Comparison of ENCODE assay signal across 13 mouse cellular contexts in the genomic region with DNA sequence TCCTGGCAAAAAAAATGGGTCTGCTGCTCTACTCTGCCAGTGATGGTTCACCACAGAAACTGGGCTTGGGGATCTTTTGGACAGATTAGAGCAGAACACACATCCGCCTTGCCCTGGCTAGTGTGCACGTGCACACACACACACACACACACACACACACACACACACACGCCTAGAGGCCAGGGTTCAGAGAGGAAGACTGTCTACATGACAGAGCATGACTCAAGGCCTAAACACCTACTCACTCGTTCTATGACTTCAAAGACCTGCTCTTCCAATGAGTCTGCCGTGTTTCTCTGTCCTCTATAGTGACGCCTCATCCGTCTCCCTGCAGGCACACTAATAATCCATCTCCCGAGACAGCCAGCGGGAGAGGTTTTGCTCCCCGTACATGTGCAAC. TPM values are rescaled to one million over a fixed set of nuclear protein-coding genes. Genes with fewer than 3 reads are reported as not detected.
DNase-seq lines count a peak whose midpoint lies in the region; ATAC-seq and TF ChIP-seq lines count a peak whose summit lies in the region.
"Had no signal": no experiment of that assay in that cellular context is flagged by ENCODE, and none has a peak within 500 bp of the region (broad histone marks: within the 10 kb centered on the region; RNA-seq: fewer than 3 reads in every experiment).

No protein-coding gene starts in this region.

- peak; percentile 89 for DNase-seq in CD4-positive helper T cell, adult 2 months (ENCODE audit: low read depth, low spot score)
- DNase-seq in liver, postnatal 0 days: no peak
- DNase-seq in cerebellum, adult 18-20 months: no peak
- no peak for DNase-seq in left cerebral cortex, postnatal 4 days
- DNase-seq: embryo, embryonic 11 days had no signal

- H3K9ac ChIP-seq in heart, embryonic 16.5 days (ENCODE audit: low read length): no peak overlapping the region
- H3K9ac ChIP-seq in heart, embryonic 11.5 days (ENCODE audit: low read depth, low read length): no peak overlapping the region
- H3K9ac ChIP-seq in liver, postnatal 0 days (replicated peaks): peak overlapping the region; percentile 41; the same call in 1 of the 2 replicates
- H3K9ac ChIP-seq in forebrain, embryonic 15.5 days (replicated peaks): no peak overlapping the region
- H3K9ac ChIP-seq: forebrain, embryonic 12.5 days; hindbrain, embryonic 14.5 days; limb, embryonic 12.5 days; neural tube, embryonic 15.5 days had no signal

- intact Hi-C loops in left cerebral cortex, postnatal 4 days (cut with DNase I): no loop called here

- H3K36me3 ChIP-seq in heart, embryonic 16.5 days (ENCODE audit: control insufficient read depth, insufficient read depth): no peaks in the 10 kb centered on the region
- no peaks in the 10 kb centered on the region for H3K36me3 ChIP-seq in heart, embryonic 11.5 days (ENCODE audit: control insufficient read depth, insufficient read depth, low read length)
- peaks cover 100% of the 10 kb centered on the region for H3K36me3 ChIP-seq in erythroblast, embryonic 14.5 days (ENCODE audit: control insufficient read depth)
- peaks cover 8% of the 10 kb centered on the region; the same call in 1 of the 2 replicates for H3K36me3 ChIP-seq in liver, postnatal 0 days (replicated peaks; ENCODE audit: insufficient read depth, low read length)
- H3K36me3 ChIP-seq in forebrain, embryonic 15.5 days: no peaks in the 10 kb centered on the region
- H3K36me3 ChIP-seq: forebrain, embryonic 12.5 days; limb, embryonic 12.5 days; neural tube, embryonic 15.5 days had no signal

- peaks cover 40% of the 10 kb centered on the region for H3K4me1 ChIP-seq in heart, embryonic 16.5 days (ENCODE audit: control insufficient read depth, insufficient read depth, low read length)
- peaks cover 15% of the 10 kb centered on the region for H3K4me1 ChIP-seq in heart, embryonic 11.5 days (ENCODE audit: control insufficient read depth, insufficient read depth, low read length)
- peaks cover 100% of the 10 kb centered on the region for H3K4me1 ChIP-seq in erythroblast, embryonic 14.5 days (ENCODE audit: control insufficient read depth)
- peaks cover 91% of the 10 kb centered on the region for H3K4me1 ChIP-seq in liver, postnatal 0 days (ENCODE audit: insufficient read depth)
- H3K4me1 ChIP-seq in forebrain, embryonic 15.5 days: 0 out of 2 replicates have a peak, but pooled peaks cover 3% of the 10 kb centered on the region

- H3K9me3 ChIP-seq in heart, embryonic 16.5 days (replicated peaks; ENCODE audit: control insufficient read depth, low read length): no peaks in the 10 kb centered on the region
- H3K9me3 ChIP-seq in heart, embryonic 11.5 days (replicated peaks; ENCODE audit: control insufficient read depth, low read length): no peaks in the 10 kb centered on the region
- H3K9me3 ChIP-seq in erythroblast, embryonic 14.5 days (ENCODE audit: control insufficient read depth, low read length): no peaks in the 10 kb centered on the region
- no peaks in the 10 kb centered on the region for H3K9me3 ChIP-seq in liver, postnatal 0 days (ENCODE audit: low read length)
- no peaks in the 10 kb centered on the region for H3K9me3 ChIP-seq in forebrain, embryonic 15.5 days
- H3K9me3 ChIP-seq: forebrain, embryonic 12.5 days; limb, embryonic 12.5 days; neural tube, embryonic 15.5 days had no signal

- no peak for TF ChIP-seq CTCF in liver, postnatal 0 days (IDR thresholded peaks at IDR 0.05; ENCODE audit: low read depth)

- H3K27ac ChIP-seq in heart, embryonic 16.5 days (ENCODE audit: low read length): peak overlapping the region; percentile 19; the same call in 1 of the 2 replicates
- H3K27ac ChIP-seq in heart, embryonic 11.5 days (ENCODE audit: low read depth, low read length): no peak overlapping the region
- peak overlapping the region; percentile 80 for H3K27ac ChIP-seq in liver, postnatal 0 days (ENCODE audit: low read depth)
- no peak overlapping the region for H3K27ac ChIP-seq in forebrain, embryonic 15.5 days (replicated peaks)
- H3K27ac ChIP-seq: forebrain, embryonic 12.5 days; hindbrain, embryonic 14.5 days; limb, embryonic 12.5 days; neural tube, embryonic 15.5 days had no signal

- no peaks in the 10 kb centered on the region for H3K27me3 ChIP-seq in heart, embryonic 16.5 days (ENCODE audit: control insufficient read depth, insufficient read depth, low read length)
- H3K27me3 ChIP-seq in heart, embryonic 11.5 days (ENCODE audit: control insufficient read depth, insufficient read depth, low read length): no peaks in the 10 kb centered on the region
- H3K27me3 ChIP-seq in erythroblast, embryonic 14.5 days (ENCODE audit: control insufficient read depth): no peaks in the 10 kb centered on the region
- H3K27me3 ChIP-seq in liver, postnatal 0 days (ENCODE audit: insufficient read depth, low read length): no peaks in the 10 kb centered on the region
- H3K27me3 ChIP-seq in forebrain, embryonic 15.5 days: no peaks in the 10 kb centered on the region
- H3K27me3 ChIP-seq: neural tube, embryonic 15.5 days had no signal

- no peak overlapping the region for H3K4me3 ChIP-seq in heart, embryonic 16.5 days (ENCODE audit: low read length)
- no peak overlapping the region for H3K4me3 ChIP-seq in heart, embryonic 11.5 days (ENCODE audit: low read depth, low read length)
- H3K4me3 ChIP-seq in erythroblast, embryonic 14.5 days (replicated peaks): peak overlapping the region; percentile 79
- H3K4me3 ChIP-seq in liver, postnatal 0 days (ENCODE audit: low read depth, low read length): no peak overlapping the region
- H3K4me3 ChIP-seq in forebrain, embryonic 15.5 days: no peak overlapping the region
- H3K4me3 ChIP-seq: forebrain, embryonic 12.5 days; limb, embryonic 12.5 days; neural tube, embryonic 15.5 days had no signal

- ATAC-seq in heart, embryonic 16.5 days (replicated peaks; ENCODE audit: extremely low read depth, insufficient read depth, low FRiP score): 0 out of 2 replicates have a peak, but pooled peaks have one; percentile 4
- ATAC-seq in heart, embryonic 11.5 days (replicated peaks; ENCODE audit: insufficient number of reproducible peaks, low FRiP score, low TSS enrichment): no peak
- ATAC-seq in liver, postnatal 0 days: peak; percentile 14
- ATAC-seq in forebrain, embryonic 15.5 days (replicated peaks): no peak

- no peak overlapping the region for H3K4me2 ChIP-seq in heart, embryonic 16.5 days (ENCODE audit: low read depth, low read length)
- H3K4me2 ChIP-seq in heart, embryonic 11.5 days: no peak overlapping the region
- peak overlapping the region; percentile 84 for H3K4me2 ChIP-seq in liver, postnatal 0 days (ENCODE audit: low read depth, low read length)
- no peak overlapping the region for H3K4me2 ChIP-seq in forebrain, embryonic 15.5 days (replicated peaks)
- H3K4me2 ChIP-seq: forebrain, embryonic 12.5 days; hindbrain, embryonic 14.5 days; limb, embryonic 12.5 days; neural tube, embryonic 15.5 days had no signal

- TF ChIP-seq EP300 in liver, postnatal 0 days (IDR thresholded peaks at IDR 0.05; ENCODE audit: low read depth): no peak

- 58% methylated on average over 10 of the region's 10 CpGs for WGBS in heart, embryonic 16.5 days
- WGBS in heart, embryonic 11.5 days (ENCODE audit: insufficient replicate concordance): 59% methylated on average over 10 of the region's 10 CpGs
- WGBS in liver, postnatal 0 days (ENCODE audit: insufficient replicate concordance): 52% methylated on average over 10 of the region's 10 CpGs
- 76% methylated on average over 10 of the region's 10 CpGs for WGBS in forebrain, embryonic 15.5 days

RNA-seq across cellular contexts. Expression of gene Cd82, which starts 8.6 kb away (rescaled TPM):
- polyA plus RNA-seq in heart, embryonic 16.5 days (2015; fragmentation: Nextera tagmentation; extraction: Ambion mirVana): 47.6 and 58.8 TPM in 2 replicates
- polyA plus RNA-seq in heart, embryonic 11.5 days (2014; fragmentation: Nextera tagmentation; extraction: Ambion mirVana): 10.6 and 14.3 TPM in 2 replicates
- 37.0 and 42.7 TPM in 2 replicates for polyA plus RNA-seq in erythroblast, embryonic 14.5 days (2012)
- 81.0 and 87.7 TPM in 2 replicates for polyA plus RNA-seq in liver, postnatal 0 days (2015; fragmentation: Nextera tagmentation; extraction: Ambion mirVana)
- 17.6 and 19.6 TPM in 2 replicates for polyA plus RNA-seq in forebrain, embryonic 15.5 days (2015; fragmentation: Nextera tagmentation; extraction: Ambion mirVana)
- 10 to 100 TPM; 15.4 to 17.4 TPM for total RNA-seq in left cerebral cortex, postnatal 4 days (2021)

Comparison
In these comparisons a context has a peak if more than half of its experiments do, and no peak if none do; other contexts are left out.
1. ATAC-seq: peak in heart, embryonic 16.5 days (single experiment) and liver, postnatal 0 days (single experiment); none in heart, embryonic 11.5 days (single experiment) and forebrain, embryonic 15.5 days (single experiment).
2. H3K27ac ChIP-seq: peak in heart, embryonic 16.5 days (single experiment) and liver, postnatal 0 days (single experiment); none in heart, embryonic 11.5 days (single experiment) and forebrain, embryonic 15.5 days (single experiment).